Mouse (Mus musculus) pancreas, adult 10 weeks (tissue): ENCODE results near the gene BC049730. TPM values are rescaled to one million over a fixed set of nuclear protein-coding genes. Genes with fewer than 3 reads are reported as not detected.

ENCODE experiments used
- polyA plus RNA-seq: library from polyadenylated mRNA; stranded (reverse); fragments of 350-450 nt; fragmentation: Illumina TruSeq; extraction: RNeasy Lipid Tissue Mini Kit (QIAGEN cat#74804); gene quantifications from one replicate; pipeline ENCODE4 v1.2.3, GENCODE M21; 2015; ENCODE audit warnings: low read depth, low replicate concordance; ENCODE audit not compliant: insufficient read depth

Gene BC049730
- polyA plus RNA-seq: not detected

GRCm38 (mm10) chr7:24708832-24709292 is at the start of gene BC049730:
TSS of gene BC049730 (plus strand) at chr7:24709242.

DNA sequence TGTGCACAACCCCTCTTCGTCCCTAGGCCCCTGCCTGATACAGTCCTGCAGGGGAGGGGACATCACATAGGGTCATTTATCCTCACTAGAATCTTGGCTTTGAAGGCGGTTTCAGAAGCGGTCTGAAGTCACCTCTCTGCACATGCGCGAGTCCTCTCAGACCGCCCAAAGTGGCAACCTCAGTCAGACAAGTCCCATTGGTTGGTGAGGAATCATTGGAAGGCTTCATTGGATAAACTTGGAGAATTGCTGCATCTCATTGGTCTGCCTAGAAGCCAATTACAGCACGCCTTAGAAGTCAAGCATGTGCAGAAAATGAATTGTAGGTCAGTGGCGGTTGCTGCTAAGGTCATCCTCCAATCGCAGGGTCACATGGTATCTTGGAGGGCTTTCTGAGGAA is 32.5 kb upstream of the BC049730 start, which contains the start of gene Tex101:
TSS of gene Tex101 (minus strand) at position 101 of the 400 bp plus-strand sequence.

GRCm38 (mm10) chr7:24726808-24727207 is 17.8 kb downstream of the BC049730 start, which contains the start of gene Gm4763:
TSS of gene Gm4763 (minus strand) at chr7:24726908.

DNA sequence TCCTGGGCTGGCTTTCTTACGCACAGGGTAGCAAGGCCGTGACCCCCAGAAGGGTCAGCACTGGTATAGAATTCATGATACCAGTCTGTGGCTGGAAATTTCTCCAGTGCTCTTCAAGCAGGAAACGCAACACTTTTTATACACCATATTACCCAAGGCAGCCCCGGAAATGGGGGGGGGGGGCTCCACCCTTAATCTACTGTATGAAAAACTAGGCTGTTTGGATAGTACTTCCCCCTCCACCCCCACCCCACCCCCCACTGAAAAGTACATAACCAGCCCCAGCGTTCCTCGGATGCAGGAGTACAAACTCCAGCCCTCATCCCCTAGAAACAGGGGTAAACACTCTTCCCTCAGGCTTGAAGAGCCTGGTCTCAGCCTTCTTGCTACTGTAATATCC is 51.2 kb downstream of the BC049730 start, which contains the start of gene Cd177:
TSS of gene Cd177 (minus strand) at position 101 of the 400 bp plus-strand sequence.

Other genes starting within 250 kb of the BC049730 start
- gene Plaur, start 246.8 kb upstream of the BC049730 start, polyA plus RNA-seq: 3.3 TPM
- gene Cadm4, start 227.2 kb upstream of the BC049730 start, polyA plus RNA-seq: 3.4 TPM
- 1.4 TPM for gene Zfp428, start 202.2 kb upstream of the BC049730 start, polyA plus RNA-seq
- not detected for gene AC161166.1, start 196.8 kb upstream of the BC049730 start, polyA plus RNA-seq
- gene Irgq, start 178.6 kb upstream of the BC049730 start, polyA plus RNA-seq: 2.5 TPM
- not detected for gene Pinlyp, start 163.1 kb upstream of the BC049730 start, polyA plus RNA-seq
- gene Xrcc1, start 163.0 kb upstream of the BC049730 start, polyA plus RNA-seq: 13.8 TPM
- 3.0 TPM for gene Ethe1, start 121.7 kb upstream of the BC049730 start, polyA plus RNA-seq
- gene Zfp575, start 121.6 kb upstream of the BC049730 start, polyA plus RNA-seq: not detected
- 0.94 TPM for gene Phldb3, start 98.5 kb upstream of the BC049730 start, polyA plus RNA-seq
- not detected for gene Lypd3, start 72.7 kb upstream of the BC049730 start, polyA plus RNA-seq
- not detected for gene Tex101, start 32.6 kb upstream of the BC049730 start, polyA plus RNA-seq
- gene Gm4763, start 17.7 kb downstream of the BC049730 start, polyA plus RNA-seq: not detected
- gene Cd177, start 51.1 kb downstream of the BC049730 start, polyA plus RNA-seq: not detected
- gene Ceacam10, start 68.0 kb downstream of the BC049730 start, polyA plus RNA-seq: not detected
- gene Gm9844, start 153.0 kb downstream of the BC049730 start, polyA plus RNA-seq: not detected
- not detected for gene Lypd4, start 160.7 kb downstream of the BC049730 start, polyA plus RNA-seq
- not detected for gene Dmrtc2, start 160.8 kb downstream of the BC049730 start, polyA plus RNA-seq
- gene Rps19, start 175.1 kb downstream of the BC049730 start, polyA plus RNA-seq: 743 TPM
- gene Cd79a, start 188.1 kb downstream of the BC049730 start, polyA plus RNA-seq: 1.7 TPM
- gene Arhgef1, start 193.7 kb downstream of the BC049730 start, polyA plus RNA-seq: 39.0 TPM
- gene Gm4881, start 235.3 kb downstream of the BC049730 start, polyA plus RNA-seq: not detected